8 mouse cellular contexts compared by ENCODE assay signal in the genomic region with DNA sequence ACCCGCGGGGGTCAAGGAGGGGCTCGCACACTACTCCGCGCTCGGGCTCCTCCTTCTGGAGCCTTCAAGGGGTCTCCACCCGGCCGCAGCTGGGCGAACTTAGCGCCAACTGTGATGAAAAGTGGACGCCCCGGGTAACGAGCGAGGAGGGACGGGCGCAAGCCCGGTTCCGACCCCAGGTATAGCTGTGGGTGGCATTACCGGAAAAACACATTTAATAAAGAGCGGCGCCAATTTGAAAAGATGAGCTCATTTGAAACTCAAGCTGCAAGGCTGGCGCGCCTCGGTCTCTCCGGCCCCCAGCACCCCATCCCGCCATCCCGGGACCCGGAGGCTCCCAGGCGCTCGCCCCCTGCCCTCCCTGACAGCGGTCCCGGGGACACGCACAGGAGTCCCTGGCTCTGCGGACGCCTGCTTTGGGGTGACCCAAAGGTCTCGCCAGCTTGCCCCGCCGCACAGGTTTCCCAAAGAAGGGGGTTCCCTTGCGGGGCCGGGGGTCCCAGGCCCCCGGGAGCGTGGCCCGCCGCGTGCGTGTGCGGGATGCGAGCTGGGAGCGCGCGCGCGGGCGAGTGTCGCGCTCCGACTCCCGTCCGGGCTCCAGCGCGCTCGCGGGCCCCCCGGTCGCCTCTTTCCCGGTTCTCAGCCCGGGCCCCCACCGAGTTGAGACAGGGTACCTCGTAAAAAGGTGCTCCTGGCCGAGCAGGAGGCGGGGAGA. TPM values are rescaled to one million over a fixed set of nuclear protein-coding genes. Genes with fewer than 3 reads are reported as not detected.
DNase-seq lines count a peak whose midpoint lies in the region; ATAC-seq lines count a peak whose summit lies in the region.

No protein-coding gene starts in this region.

- peak overlapping the region; percentile 96 for H3K4me3 ChIP-seq in embryonic facial prominence, embryonic 14.5 days (ENCODE audit: low read depth, low read length)
- H3K4me3 ChIP-seq in hindbrain, embryonic 13.5 days, result peak overlapping the region; percentile 95
- H3K4me3 ChIP-seq in liver, embryonic 16.5 days (ENCODE audit: low read depth, low read length), result peak overlapping the region; percentile 66

- peak; percentile 8 to 50 for DNase-seq in heart, adult 18-20 months
- no peak for DNase-seq in heart, postnatal 25 days (ENCODE audit: low spot score)
- peak; percentile 63 for DNase-seq in Muller cell, postnatal 12 days (ENCODE audit: inconsistent ontology term)
- DNase-seq in embryonic facial prominence, embryonic 14.5 days (ENCODE audit: low spot score), result peak; percentile 74
- DNase-seq in retina, postnatal 1 day, result peak; percentile 71
- no peak for DNase-seq in cerebellum, adult 11 months

- no peaks in the 10 kb centered on the region for H3K36me3 ChIP-seq in embryonic facial prominence, embryonic 14.5 days (ENCODE audit: control insufficient read depth, insufficient read depth, low read length)
- no peaks in the 10 kb centered on the region for H3K36me3 ChIP-seq in hindbrain, embryonic 13.5 days
- no peaks in the 10 kb centered on the region for H3K36me3 ChIP-seq in liver, embryonic 16.5 days (ENCODE audit: control insufficient read depth, insufficient read depth)

- H3K9me3 ChIP-seq in embryonic facial prominence, embryonic 14.5 days (ENCODE audit: control insufficient read depth, low read length), result no peaks in the 10 kb centered on the region
- no peaks in the 10 kb centered on the region for H3K9me3 ChIP-seq in hindbrain, embryonic 13.5 days
- no peaks in the 10 kb centered on the region for H3K9me3 ChIP-seq in liver, embryonic 16.5 days (replicated peaks; ENCODE audit: control insufficient read depth, low read length)

- H3K27me3 ChIP-seq in embryonic facial prominence, embryonic 14.5 days (replicated peaks; ENCODE audit: control insufficient read depth, insufficient read depth, low read length), result no peaks in the 10 kb centered on the region
- H3K27me3 ChIP-seq in hindbrain, embryonic 13.5 days, result 0 out of 2 replicates have a peak, but pooled peaks cover 4% of the 10 kb centered on the region
- peaks cover 52% of the 10 kb centered on the region for H3K27me3 ChIP-seq in liver, embryonic 16.5 days (ENCODE audit: control insufficient read depth, insufficient read depth, low read depth, low read length)

- peak overlapping the region; percentile 97 for H3K9ac ChIP-seq in embryonic facial prominence, embryonic 14.5 days (ENCODE audit: low read depth, low read length)
- H3K9ac ChIP-seq in hindbrain, embryonic 13.5 days, result peak overlapping the region; percentile 96
- peak overlapping the region; percentile 58 for H3K9ac ChIP-seq in liver, embryonic 16.5 days (ENCODE audit: low read depth, low read length)

- intact Hi-C loops in heart, postnatal 25 days (cut with DNase I), result loop anchor here (5.0 kb wide), 2 partner anchors 54 to 101 kb away; no protein-coding TSS in a partner anchor

- under 1% methylated on average over 49 of the region's 71 CpGs for WGBS in embryonic facial prominence, embryonic 14.5 days
- under 1% methylated on average over 71 of the region's 71 CpGs for WGBS in hindbrain, embryonic 13.5 days
- WGBS in liver, embryonic 16.5 days (ENCODE audit: insufficient replicate concordance), result under 1% methylated on average over 71 of the region's 71 CpGs

- peak; percentile 34; the same call in 1 of the 2 replicates for ATAC-seq in embryonic facial prominence, embryonic 14.5 days (ENCODE audit: low read depth)
- ATAC-seq in hindbrain, embryonic 13.5 days (ENCODE audit: low FRiP score), result peak; percentile 32; the same call in 1 of the 2 replicates
- no peak for ATAC-seq in liver, embryonic 16.5 days (ENCODE audit: low read depth)

- H3K4me2 ChIP-seq in embryonic facial prominence, embryonic 14.5 days (ENCODE audit: low read depth, low read length), result peak overlapping the region; percentile 81
- peak overlapping the region; percentile 90 for H3K4me2 ChIP-seq in hindbrain, embryonic 13.5 days
- peak overlapping the region; percentile 59 for H3K4me2 ChIP-seq in liver, embryonic 16.5 days (ENCODE audit: low read depth, low read length)

- peak overlapping the region; percentile 93 for H3K27ac ChIP-seq in embryonic facial prominence, embryonic 14.5 days (replicated peaks; ENCODE audit: low read depth, low read length)
- H3K27ac ChIP-seq in hindbrain, embryonic 13.5 days, result peak overlapping the region; percentile 92
- no peak overlapping the region for H3K27ac ChIP-seq in liver, embryonic 16.5 days (ENCODE audit: low read length)

- H3K4me1 ChIP-seq in embryonic facial prominence, embryonic 14.5 days (ENCODE audit: control insufficient read depth, insufficient read depth, low read length), result peaks cover 17% of the 10 kb centered on the region
- H3K4me1 ChIP-seq in hindbrain, embryonic 13.5 days (replicated peaks), result peaks cover 26% of the 10 kb centered on the region
- no peaks in the 10 kb centered on the region for H3K4me1 ChIP-seq in liver, embryonic 16.5 days (ENCODE audit: control insufficient read depth, low read depth, low read length)

RNA-seq across cellular contexts. Expression of a gene that starts 1.6 kb away (rescaled TPM):
- total RNA-seq in heart, adult 18-20 months (2021), result 1 to 10 TPM; 4.1 to 6.1 TPM
- 1 to 10 TPM; 5.1 to 9.7 TPM for total RNA-seq in heart, postnatal 25 days (2021)
- polyA plus RNA-seq in embryonic facial prominence, embryonic 14.5 days (2014; fragmentation: Nextera tagmentation; extraction: Ambion mirVana), result 74.7 and 81.4 TPM in 2 replicates
- polyA plus RNA-seq in hindbrain, embryonic 13.5 days (2015; fragmentation: Nextera tagmentation; extraction: Ambion mirVana), result 33.1 and 33.5 TPM in 2 replicates
- 8.3 and 8.5 TPM in 2 replicates for polyA plus RNA-seq in liver, embryonic 16.5 days (2015; fragmentation: Nextera tagmentation; extraction: Ambion mirVana)

Comparison
In these comparisons a context has a peak if more than half of its experiments do, and no peak if none do; other contexts are left out.
1. DNase-seq: peak in heart, adult 18-20 months (2 of 2), Muller cell, postnatal 12 days (single experiment), embryonic facial prominence, embryonic 14.5 days (single experiment) and retina, postnatal 1 day (single experiment); none in heart, postnatal 25 days (single experiment) and cerebellum, adult 11 months (single experiment).
2. Peak in every context shown above with its lines, with median percentiles within 50 percentile points of each other: H3K4me2 ChIP-seq, H3K4me3 ChIP-seq and H3K9ac ChIP-seq.